Mouse (Mus musculus): ENCODE data around the gene Aig1. TPM values are rescaled to one million over a fixed set of nuclear protein-coding genes. Genes with fewer than 3 reads are reported as not detected.

Gene Aig1
- polyA plus RNA-seq, 1 experiment = 8.5 TPM

- Histone ChIP-seq H3K4me1 (ENCODE audit: control insufficient read depth, insufficient read depth, low read length) (no peaks in the 10 kb centered on the region), H3K4me3 (replicated peaks; ENCODE audit: control insufficient read depth, low read depth, low read length) (no peak overlapping the region), H3K27ac (ENCODE audit: control insufficient read depth, insufficient read depth, low read depth, low read length, poor library complexity) (no peak overlapping the region)
- WGBS = 77% methylated on average over 5 of the region's 5 CpGs
- TF ChIP-seq POLR2A (IDR thresholded peaks at IDR 0.05; ENCODE audit: borderline replicate concordance, control insufficient read depth, low read depth, low read length) = no peak
- TF ChIP-seq CTCF (IDR thresholded peaks at IDR 0.05; ENCODE audit: control insufficient read depth, insufficient read depth, low read length) = no peak
Measured at GRCm38 (mm10) chr10:13623735-13624134, 245.0 kb downstream of the Aig1 start.

GRCm38 (mm10) chr10:13600926-13601325, 267.9 kb downstream of the Aig1 start:
- Histone ChIP-seq H3K4me3 (replicated peaks; ENCODE audit: control insufficient read depth, low read depth, low read length) (no peak overlapping the region), H3K4me1 (ENCODE audit: control insufficient read depth, insufficient read depth, low read length) (no peaks in the 10 kb centered on the region), H3K27ac (ENCODE audit: control insufficient read depth, insufficient read depth, low read depth, low read length, poor library complexity) (no peak overlapping the region)
- TF ChIP-seq POLR2A (IDR thresholded peaks at IDR 0.05; ENCODE audit: borderline replicate concordance, control insufficient read depth, low read depth, low read length) = no peak
- no peak for TF ChIP-seq CTCF (IDR thresholded peaks at IDR 0.05; ENCODE audit: control insufficient read depth, insufficient read depth, low read length)
- 81% methylated on average over 2 of the region's 2 CpGs for WGBS

GRCm38 (mm10) chr10:13597491-13597890, 271.3 kb downstream of the Aig1 start:
- TF ChIP-seq POLR2A (IDR thresholded peaks at IDR 0.05; ENCODE audit: borderline replicate concordance, control insufficient read depth, low read depth, low read length) (no peak), CTCF (IDR thresholded peaks at IDR 0.05; ENCODE audit: control insufficient read depth, insufficient read depth, low read length) (no peak)
- 87% methylated on average over 8 of the region's 8 CpGs for WGBS

More at GRCm38 (mm10) chr10:13597491-13597890, 271.3 kb downstream of the Aig1 start:
- Histone ChIP-seq H3K4me3 (replicated peaks; ENCODE audit: control insufficient read depth, low read depth, low read length) (no peak overlapping the region), H3K4me1 (ENCODE audit: control insufficient read depth, insufficient read depth, low read length) (no peaks in the 10 kb centered on the region), H3K27ac (ENCODE audit: control insufficient read depth, insufficient read depth, low read depth, low read length, poor library complexity) (no peak overlapping the region)

Other genes with a start within 250 kb of the Aig1 start
- gene Hivep2, start 97.1 kb upstream of the Aig1 start, polyA plus RNA-seq (2011; ENCODE audit: insufficient read depth, insufficient read length, low replicate concordance, missing spikeins) = 3.2 and 6.3 TPM in 2 replicates